Mouse (Mus musculus): ENCODE data around the gene Plcb1. TPM values are rescaled to one million over a fixed set of nuclear protein-coding genes. Genes with fewer than 3 reads are reported as not detected.

Plcb1 gene
- total RNA-seq, 2 experiments from 2014 or later: 152 to 156 TPM

- no peak overlapping the region for H3K4me3 ChIP-seq
- peak overlapping the region; percentile 61; the same call in 1 of the 2 replicates for H3K27ac ChIP-seq
- no peak for TF ChIP-seq CTCF (conservative IDR thresholded peaks at IDR 0.05)
- no peak for DNase-seq (ENCODE audit: low spot score in 2 of 2)
These were observed 111.2 kb downstream of the Plcb1 start for GRCm38 (mm10) chr2:134897083-134897482.

GRCm38 (mm10) chr2:134901521-134901920 lies 115.7 kb downstream of the Plcb1 start:
- TF ChIP-seq CTCF (conservative IDR thresholded peaks at IDR 0.05): peak; percentile 47

GRCm38 (mm10) chr2:134910882-134911281 lies 125.0 kb downstream of the Plcb1 start:
- DNase-seq (ENCODE audit: low spot score in 2 of 2): peak; percentile 64 to 80
- no peak overlapping the region for H3K4me3 ChIP-seq
- H3K27ac ChIP-seq: peak overlapping the region; percentile 73
- TF ChIP-seq CTCF (conservative IDR thresholded peaks at IDR 0.05): peak; percentile 41

More at GRCm38 (mm10) chr2:134901521-134901920, 115.7 kb downstream of the Plcb1 start:
- H3K27ac ChIP-seq: no peak overlapping the region
- no peak for DNase-seq (ENCODE audit: low spot score in 2 of 2)
- H3K4me3 ChIP-seq: no peak overlapping the region

- no peak for DNase-seq (ENCODE audit: low spot score in 2 of 2)
- no peak for TF ChIP-seq CTCF (conservative IDR thresholded peaks at IDR 0.05)
- Histone ChIP-seq H3K27ac (peak overlapping the region; percentile 73), H3K4me3 (no peak overlapping the region)
These were observed 125.5 kb downstream of the Plcb1 start for GRCm38 (mm10) chr2:134911360-134911759.

- DNase-seq (ENCODE audit: low spot score in 2 of 2): no peak
- H3K27ac ChIP-seq: peak overlapping the region; percentile 73
- TF ChIP-seq CTCF (conservative IDR thresholded peaks at IDR 0.05): no peak
- no peak overlapping the region for H3K4me3 ChIP-seq
These were observed 126.7 kb downstream of the Plcb1 start for GRCm38 (mm10) chr2:134912616-134913015.

GRCm38 (mm10) chr2:134913542-134913941 lies 127.7 kb downstream of the Plcb1 start:
- Histone ChIP-seq H3K4me3 (no peak overlapping the region), H3K27ac (peak overlapping the region; percentile 73)
- no peak for DNase-seq (ENCODE audit: low spot score in 2 of 2)
- no peak for TF ChIP-seq CTCF (conservative IDR thresholded peaks at IDR 0.05)

GRCm38 (mm10) chr2:134914091-134914550 lies 128.3 kb downstream of the Plcb1 start:
- Histone ChIP-seq H3K27ac (peak overlapping the region; percentile 73), H3K4me3 (no peak overlapping the region)
- DNase-seq (ENCODE audit: low spot score in 2 of 2): no peak
- no peak for TF ChIP-seq CTCF (conservative IDR thresholded peaks at IDR 0.05)

GRCm38 (mm10) chr2:134915035-134915434 lies 129.2 kb downstream of the Plcb1 start:
- no peak for TF ChIP-seq CTCF (conservative IDR thresholded peaks at IDR 0.05)
- Histone ChIP-seq H3K4me3 (no peak overlapping the region), H3K27ac (peak overlapping the region; percentile 58)
- DNase-seq (ENCODE audit: low spot score in 2 of 2): no peak

GRCm38 (mm10) chr2:134920611-134921280 lies 134.9 kb downstream of the Plcb1 start:
- H3K27ac ChIP-seq: peak overlapping the region; percentile 72
- TF ChIP-seq CTCF (conservative IDR thresholded peaks at IDR 0.05): no peak

GRCm38 (mm10) chr2:134922636-134923375 lies 136.9 kb downstream of the Plcb1 start:
- no peak for TF ChIP-seq CTCF (conservative IDR thresholded peaks at IDR 0.05)
- no peak overlapping the region for H3K4me3 ChIP-seq
- DNase-seq (ENCODE audit: low spot score in 2 of 2): no peak
- peak overlapping the region; percentile 46 for H3K27ac ChIP-seq

More at GRCm38 (mm10) chr2:134920611-134921280, 134.9 kb downstream of the Plcb1 start:
- DNase-seq (ENCODE audit: low spot score in 2 of 2): no peak
- H3K4me3 ChIP-seq: no peak overlapping the region

GRCm38 (mm10) chr2:134924143-134924655 lies 138.3 kb downstream of the Plcb1 start:
- no peak overlapping the region for H3K4me3 ChIP-seq
- DNase-seq (ENCODE audit: low spot score in 2 of 2): no peak
- peak; percentile 59 for TF ChIP-seq CTCF (conservative IDR thresholded peaks at IDR 0.05)
- no peak overlapping the region for H3K27ac ChIP-seq

GRCm38 (mm10) chr2:134926266-134926665 lies 140.4 kb downstream of the Plcb1 start:
- H3K4me3 ChIP-seq: no peak overlapping the region
- DNase-seq (ENCODE audit: low spot score in 2 of 2): no peak
- peak overlapping the region; percentile 49; the same call in 1 of the 2 replicates for H3K27ac ChIP-seq
- no peak for TF ChIP-seq CTCF (conservative IDR thresholded peaks at IDR 0.05)

GRCm38 (mm10) chr2:134927072-134927471 lies 141.2 kb downstream of the Plcb1 start:
- peak overlapping the region; percentile 49 for H3K27ac ChIP-seq

More at GRCm38 (mm10) chr2:134927072-134927471, 141.2 kb downstream of the Plcb1 start:
- no peak for DNase-seq (ENCODE audit: low spot score in 2 of 2)
- no peak for TF ChIP-seq CTCF (conservative IDR thresholded peaks at IDR 0.05)
- H3K4me3 ChIP-seq: no peak overlapping the region

Data from layer of hippocampus, adult 2 months (tissue).